Mouse (Mus musculus) frontal cortex, postnatal 10 days (tissue): Measurements from ENCODE around the gene Gng4.
"Not testable (repeated sequence)": the region's sequence is repeated elsewhere in the genome, so short reads cannot be mapped to it uniquely, and the experiment has no call there.

Experiments used
- DNase-seq, 2 experiments: peaks; one replicate each; pipeline ENCODE4 v3.0.0; 2022; ENCODE audit warnings: low spot score in 2 of 2, mixed read lengths in 1 of 2

The Gng4 gene

DNA sequence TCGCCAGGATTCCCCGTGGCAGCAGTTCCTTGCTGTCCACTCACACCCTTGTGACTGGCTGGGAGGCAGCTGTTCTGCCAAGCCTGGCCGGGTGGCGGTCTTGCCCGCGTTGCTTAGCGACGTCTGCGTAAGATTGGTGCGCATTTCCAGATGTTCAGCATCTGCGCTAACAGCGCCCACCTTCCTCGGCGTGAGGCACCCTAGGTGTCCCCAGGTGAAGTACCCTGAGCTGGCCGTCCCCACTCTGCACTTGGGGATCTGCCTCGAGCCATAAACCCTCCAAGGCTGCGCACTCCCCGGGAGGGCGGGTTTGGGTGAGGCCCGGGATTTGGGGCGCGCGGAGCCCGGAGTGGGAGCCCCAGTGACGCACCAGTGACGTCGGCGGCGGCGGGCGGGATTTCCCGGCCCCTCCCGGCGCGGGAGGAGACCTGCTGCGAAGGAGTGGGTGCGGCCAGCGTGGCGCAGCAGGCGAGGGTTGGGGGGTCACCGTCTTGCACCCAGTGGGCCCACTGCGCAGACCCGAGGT lies at the start of gene Gng4:
Gng4 (plus strand) TSS at position 166 of the 526 bp plus-strand sequence.
- peak; percentile 72 to 83 for DNase-seq

DNA sequence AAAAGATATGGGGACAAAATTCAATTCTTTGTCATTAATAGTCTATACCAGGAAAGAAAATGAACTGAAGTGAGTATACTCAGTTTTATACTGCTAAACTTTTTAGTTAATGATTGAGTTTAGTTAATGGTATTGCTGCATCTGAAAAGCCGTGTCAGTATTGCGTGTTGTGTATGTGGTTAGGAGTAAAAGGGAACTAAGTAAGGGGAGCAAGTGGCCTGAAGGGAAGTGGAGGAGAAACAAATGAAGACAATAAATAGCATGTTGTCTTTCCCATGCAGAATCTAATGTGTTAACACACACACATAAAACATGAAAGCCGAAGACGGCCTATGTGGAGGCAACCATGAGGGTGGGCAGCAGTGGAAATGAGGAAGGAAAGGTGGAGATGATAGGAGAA lies 44.6 kb upstream of the Gng4 start:
- DNase-seq = no peak

DNA sequence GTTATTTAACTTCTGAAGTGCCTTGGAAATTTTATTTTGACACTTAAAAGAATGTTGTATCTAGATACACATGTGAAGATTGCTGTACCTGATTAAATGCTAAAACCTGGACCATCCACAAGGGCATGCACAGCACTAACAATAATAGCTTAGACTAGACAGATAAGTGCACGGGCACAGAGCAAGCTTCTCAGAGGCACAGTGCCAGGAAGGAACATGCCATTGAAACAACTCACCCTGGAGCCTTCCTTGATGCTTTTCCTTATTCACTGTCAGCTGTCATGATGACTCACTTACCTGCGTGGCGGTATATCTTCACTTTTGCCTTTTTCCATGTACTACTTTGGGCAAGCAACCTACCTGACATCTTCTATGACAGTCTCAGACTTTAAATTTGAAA lies 37.9 kb upstream of the Gng4 start:
- no peak for DNase-seq

DNA sequence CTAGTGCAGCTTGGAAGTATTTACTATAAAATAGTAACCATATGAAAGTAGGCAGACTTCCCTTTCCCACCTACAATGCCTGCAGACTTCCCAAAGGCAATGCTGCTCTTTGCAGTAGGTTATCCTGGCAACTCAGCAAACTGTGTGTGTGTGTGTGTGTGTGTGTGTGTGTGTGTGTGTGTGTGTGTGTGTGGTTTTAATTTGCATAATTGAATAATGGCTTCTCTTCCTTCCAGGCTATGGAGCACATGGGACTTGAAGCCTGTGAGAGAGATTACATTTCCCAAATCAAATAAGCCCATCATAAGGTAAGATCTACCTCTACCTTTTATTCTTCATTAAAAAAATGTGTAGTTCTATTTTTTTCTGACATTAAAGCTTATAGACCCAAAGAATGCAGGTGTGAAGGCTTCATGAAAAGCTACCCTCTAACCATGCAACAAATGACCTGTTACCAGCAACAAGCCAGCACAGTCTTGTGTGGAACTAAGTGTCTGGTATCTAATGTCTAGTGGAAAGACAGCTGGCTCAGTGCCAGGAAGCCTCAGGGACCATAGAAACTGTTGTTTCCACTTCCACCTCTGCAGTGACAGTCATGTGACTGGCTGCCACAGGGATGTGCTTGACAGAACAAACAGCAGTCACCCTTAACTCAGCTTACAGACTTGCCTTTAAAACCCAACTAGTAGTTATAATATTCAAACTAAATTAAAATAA lies 7.9 kb upstream of the Gng4 start:
- no peak for DNase-seq

DNA sequence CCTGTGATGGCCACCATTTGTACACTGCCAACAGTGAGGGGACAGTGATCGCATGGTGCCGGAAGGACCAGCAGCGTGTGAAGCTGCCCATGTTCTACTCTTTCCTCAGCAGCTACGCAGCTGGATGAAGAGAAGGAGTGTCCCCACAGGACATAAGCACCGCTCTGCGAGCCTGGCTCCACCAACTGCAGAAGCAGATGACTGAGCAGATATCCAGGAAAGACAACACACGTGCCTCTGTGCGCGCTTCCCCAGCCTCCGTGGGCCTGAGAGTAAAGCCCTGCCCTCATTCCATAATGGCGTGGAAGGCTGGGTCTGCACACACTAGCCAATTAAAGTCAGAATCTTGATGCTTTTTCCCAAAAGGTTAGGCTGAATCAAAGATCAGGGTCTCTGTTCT lies 6.8 kb upstream of the Gng4 start:
- no peak for DNase-seq

DNA sequence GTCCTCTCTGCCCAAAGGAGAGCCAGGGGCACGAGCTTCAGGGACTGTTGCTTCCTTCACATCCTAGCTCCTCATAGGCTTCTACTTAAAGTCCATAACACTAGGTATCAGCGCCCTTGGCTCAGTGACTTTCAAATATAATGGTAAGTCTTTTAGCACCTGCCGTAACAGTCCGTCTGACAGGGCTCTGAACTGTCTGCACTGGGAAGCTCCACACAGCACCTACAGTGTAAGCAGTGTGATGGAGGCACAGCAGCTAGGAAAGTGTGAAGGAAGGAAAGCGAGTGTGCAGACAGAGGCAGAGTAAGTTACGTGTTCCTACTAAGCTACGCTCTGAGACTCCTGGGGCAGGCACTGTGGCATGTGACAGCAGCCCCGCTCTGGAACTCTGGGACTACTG lies 6.2 kb upstream of the Gng4 start:
- DNase-seq = no peak

DNA sequence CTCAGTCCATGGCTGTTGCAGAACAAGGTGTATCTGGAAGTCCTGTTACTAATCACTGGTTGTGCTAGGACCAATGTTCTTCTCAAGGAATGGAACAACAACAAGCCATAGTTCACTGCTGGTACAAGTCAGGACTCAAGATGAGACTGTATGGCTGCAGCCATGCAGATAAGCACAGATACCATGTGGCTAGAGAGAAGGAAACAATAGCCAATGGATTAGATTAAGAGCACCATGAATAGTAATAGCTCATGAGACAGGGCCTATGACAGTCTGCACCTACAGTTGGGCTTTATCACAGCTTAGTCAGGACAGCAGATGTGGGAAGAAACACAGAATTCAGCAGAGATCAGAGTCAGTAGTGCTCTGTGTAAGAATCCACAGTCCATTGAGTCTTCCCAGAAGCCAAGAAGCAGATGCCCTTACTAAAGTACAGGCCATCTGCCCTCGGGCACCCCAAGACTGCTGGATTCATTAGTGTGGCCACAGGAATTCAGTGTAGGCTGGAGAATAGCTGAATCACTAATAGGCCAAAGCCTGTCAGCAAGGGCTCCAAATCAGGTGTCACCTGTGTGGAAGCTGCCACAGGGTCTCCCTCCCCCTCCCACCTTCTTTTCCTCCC lies 4.9 kb upstream of the Gng4 start:
- DNase-seq = no peak

DNA sequence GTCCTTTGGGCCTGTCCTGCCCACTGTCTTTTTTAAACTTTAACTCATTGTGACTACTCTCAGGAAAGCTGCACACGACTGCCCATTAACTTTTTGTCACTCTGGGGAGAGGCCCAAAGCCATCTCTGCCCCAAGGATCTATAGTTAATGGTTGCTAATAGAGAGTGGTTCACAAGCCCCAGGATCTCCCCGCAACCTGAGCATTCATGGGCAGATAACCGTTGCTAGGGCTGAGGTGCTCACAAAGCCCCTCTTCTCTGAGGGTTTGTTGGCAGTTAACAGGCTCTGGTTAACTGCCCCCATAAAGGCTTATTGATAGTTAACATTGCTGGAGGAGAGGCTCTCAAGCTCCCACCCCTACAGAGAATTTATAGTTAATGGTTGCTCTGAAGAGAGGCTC lies 3.6 kb upstream of the Gng4 start:
- DNase-seq = no peak

DNA sequence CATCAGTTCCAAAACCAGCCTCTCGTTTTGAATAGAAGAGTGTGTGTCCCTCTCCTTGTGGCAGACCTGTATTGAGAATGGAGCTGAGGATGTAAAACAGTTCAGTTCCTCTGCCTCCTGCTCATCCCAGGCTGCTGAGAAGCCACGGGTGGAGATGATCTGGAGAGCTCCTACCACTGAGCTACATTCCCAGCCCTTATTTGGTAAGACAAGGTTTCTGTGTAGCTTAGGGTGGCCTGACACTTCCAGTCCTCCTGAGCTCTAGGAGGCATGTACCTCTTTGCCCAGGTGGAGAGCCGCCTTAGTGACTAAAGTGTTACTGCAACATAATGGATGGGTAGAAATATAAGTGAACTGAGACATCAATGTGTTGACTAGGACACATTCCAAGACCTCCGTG lies 2.8 kb upstream of the Gng4 start:
- peak in 1 of 2 experiments; percentile 3 for DNase-seq

DNA sequence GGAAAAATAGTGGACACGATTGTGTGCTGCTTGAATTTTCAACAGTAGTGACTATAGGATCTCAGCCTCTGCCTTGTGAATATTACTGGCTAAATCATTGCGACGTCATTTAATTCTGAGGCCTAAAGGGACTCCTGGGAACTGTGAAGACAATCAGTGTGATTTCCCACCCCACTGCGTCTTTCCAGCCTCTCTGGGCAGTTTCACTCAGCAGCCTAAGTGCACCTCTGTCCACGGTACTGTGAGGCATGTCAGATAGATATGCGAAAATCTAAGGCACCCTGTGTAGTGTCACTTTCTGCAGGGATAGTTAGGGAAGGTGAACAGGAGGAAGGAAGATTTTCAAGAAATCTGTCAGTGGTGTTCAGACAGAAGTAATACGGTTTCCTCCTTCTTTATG lies 563 bp upstream of the Gng4 start:
- peak in 1 of 2 experiments; percentile 5 for DNase-seq

DNA sequence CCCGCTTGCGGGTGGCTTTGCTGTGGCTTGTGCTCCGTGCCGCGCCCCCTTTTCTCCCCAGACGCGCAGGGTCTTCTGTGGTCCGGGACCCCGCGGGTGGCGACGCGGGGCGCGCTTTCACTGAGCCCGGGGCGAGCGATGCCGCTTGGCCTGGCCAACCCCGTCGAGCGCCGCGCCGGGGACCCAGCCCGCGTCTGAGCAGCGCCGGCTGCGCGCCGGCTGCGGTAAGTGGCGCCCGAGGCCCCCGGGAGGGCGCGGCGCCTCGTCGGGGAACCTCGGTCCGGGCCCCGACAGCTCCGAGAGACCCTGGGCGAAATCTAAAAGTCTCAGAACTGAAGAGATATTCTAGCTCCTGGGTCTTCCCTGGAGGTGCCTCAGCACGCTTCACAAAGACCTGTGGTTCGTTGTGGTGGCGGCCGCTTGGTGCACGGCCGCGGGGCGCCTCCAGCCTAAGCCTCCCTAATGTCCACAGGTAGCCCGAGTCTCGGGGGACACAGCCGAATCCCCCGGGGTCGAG lies 619 bp downstream of the Gng4 start:
- no peak for DNase-seq

DNA sequence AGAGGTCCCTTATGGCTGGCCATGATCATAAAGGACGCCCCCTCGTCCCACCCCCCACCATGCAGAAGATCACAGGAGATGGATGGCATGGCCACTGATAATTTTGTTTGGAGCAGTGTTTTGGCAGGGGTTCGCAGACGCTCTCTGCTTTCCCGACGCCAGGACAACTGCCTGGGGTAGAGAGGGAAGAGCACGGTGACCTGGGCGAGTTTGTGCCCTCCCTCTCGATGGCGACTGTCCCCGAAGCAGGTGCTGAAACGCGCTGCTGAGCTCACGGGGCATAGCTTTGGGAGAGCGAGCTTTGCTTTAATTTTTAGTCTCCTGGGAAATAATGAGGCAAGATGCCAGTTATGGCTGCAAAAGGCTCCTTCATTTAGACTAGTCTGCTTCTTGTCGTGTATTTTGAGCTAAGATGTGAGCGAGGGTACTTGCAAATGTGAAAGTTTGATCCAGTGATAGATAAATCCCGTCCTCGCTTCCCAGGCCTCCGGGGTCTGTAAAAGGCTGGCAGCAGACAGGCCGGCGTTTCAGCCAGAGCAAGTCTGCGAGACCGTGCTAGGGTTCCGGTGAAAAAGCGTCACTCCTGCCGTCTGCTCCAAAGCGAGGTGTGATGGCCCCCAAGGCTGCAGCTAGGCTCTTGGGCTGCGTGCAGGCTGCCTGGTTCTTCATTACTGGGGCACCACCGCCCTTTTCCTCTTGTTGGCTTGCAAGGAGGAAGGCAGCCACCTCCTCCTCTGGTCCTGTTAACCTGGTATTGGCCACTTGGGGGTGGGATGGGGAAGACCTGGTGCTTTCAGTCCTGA lies 1.3 kb downstream of the Gng4 start:
- DNase-seq = peak in 1 of 2 experiments; percentile 29

DNA sequence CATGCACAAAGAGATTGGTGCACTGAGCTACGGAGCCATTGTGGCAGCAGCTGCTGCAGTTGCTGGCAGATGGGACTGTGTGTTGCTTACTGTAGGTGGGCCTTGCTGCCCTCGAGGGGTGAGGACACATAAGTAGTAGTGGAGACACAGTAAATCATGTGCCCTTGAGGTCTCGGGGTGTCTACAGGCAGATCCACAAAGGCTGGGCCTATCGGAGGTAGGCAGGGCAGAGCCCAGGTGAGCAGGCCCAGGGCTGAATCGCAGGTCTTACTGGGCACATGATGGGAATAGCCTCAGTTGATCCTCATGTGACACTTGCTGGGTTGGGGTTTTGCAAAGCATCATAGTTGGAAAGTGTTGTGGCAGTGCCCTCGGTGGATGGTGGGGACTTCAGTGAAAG lies 3.1 kb downstream of the Gng4 start:
- DNase-seq = no peak

DNA sequence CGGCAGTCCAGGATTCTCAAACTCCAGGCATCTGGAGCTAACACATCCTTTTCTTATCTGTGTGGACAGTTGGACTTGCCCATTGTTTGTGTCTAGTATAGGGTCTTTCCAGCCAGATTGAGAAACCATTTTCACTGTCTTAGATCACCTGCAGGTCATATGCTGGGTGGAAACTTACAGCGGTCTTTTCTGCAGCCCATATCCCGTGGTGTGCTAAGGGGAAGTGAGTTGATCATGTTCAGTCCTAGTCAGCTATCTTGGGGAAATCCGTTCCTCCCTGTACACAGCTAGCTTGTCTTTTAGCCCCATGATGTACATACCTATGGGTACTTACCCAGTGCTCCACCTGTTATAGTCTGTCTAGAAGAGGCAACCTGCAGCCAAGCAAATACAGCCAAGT lies 4.2 kb downstream of the Gng4 start:
- no peak for DNase-seq

DNA sequence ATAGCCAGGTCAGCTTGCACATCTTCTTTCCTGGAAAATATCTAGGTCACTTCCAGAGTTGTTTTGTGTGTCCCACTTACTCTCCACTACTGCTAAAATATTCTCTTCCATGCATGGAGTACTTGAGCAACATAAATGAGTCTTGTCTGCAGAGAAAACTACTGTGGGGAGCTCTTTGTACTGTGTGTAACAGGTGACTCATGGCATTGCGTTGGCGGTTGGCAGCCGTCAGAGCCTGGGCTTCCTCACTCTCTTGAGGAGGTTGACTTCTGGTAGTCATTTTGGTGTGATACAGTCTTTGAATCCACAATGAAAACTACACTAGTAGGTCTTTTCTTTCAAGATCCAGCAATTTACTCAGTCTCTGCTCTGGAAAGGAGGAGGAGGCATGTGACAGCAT lies 8.1 kb downstream of the Gng4 start:
- no peak for DNase-seq

DNA sequence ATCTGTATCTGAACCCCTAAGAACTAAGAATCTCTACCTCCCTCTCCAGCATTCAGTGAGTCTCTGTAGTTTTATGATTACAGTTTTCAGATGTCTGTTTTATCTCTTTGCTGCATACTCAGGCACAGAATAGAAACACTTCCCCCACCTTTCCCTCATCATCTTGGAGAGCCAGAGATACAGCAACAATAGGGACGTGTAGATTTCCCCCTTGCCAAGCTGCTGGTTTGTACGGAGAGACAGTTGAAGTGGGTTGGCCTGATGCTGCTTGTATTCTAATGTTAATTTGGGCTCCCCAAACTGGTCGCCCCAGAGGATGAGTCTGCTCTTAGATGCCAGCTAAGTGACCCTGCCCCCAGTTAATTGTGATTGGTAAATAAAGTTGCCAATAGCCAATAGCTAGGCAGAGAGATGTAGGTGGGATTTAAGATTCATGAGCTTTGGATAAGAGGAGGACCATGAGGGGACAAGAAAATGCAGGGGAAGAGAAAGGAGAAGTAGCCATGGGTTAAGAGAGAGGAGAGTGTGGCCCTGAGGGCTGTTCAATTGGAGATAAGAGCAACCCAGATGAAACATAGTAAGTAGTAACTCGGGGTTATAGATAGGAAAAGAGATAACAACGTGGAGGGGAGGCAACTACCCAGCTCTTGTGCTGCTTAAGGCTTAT lies 11.4 kb downstream of the Gng4 start:
- DNase-seq = no peak

DNA sequence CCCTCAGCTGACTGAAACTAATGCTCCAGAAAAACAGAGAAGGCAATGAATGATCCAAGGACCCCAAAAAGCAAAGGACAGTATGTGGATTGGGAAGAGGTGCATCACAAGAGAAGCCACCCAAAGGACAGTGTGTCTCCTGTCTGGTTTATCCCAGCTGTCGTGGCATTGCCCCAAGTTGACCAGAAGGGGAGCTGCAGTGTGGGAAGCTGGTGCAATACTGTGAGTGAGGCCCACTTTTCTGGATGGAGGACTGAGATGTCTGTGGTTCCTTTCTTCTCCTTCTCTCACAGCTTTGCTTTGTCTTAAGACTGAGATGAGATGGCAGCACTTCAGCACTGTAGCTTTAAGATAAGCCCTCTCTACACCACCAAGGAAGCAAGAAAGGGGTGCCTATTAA lies 12.2 kb downstream of the Gng4 start:
- DNase-seq = no peak

DNA sequence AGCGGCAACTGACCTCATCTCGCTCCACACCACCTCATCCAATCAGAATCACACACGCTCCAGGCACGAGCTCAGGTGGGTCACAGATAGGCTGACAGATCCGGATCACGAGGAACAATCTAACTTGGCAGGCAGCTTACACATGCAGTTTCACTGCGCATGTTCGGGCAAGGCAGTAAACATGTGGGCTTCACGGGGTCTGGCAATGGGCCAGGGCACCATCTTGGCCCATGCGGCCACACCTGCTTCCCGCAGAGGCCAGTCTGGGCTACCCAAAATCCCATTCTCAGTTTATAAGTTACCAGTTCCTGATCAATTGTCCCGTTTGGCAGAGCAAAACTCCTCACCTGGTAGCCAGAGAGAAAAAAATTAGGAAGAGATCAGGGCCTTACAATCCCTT lies 14.0 kb downstream of the Gng4 start:
- DNase-seq = not testable (repeated sequence)

DNA sequence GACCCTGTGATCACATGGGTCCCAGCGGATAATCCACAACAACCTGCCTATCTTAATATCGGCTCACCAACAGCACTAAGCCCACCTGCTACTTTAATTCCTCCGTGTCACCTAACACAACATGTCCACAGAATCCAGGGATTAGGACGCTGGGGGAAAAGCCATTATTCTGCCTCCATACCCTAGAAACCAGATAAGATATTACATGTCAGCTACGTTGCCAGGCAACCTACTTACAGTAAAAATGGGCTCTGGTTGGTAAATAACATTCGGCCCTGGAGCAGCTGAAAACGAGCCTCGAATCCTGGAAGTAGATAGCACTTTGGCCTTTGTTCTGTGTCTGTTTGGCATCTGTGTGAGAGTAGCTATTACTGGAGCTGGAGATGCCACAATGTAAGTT lies 14.9 kb downstream of the Gng4 start:
- DNase-seq = no peak

DNA sequence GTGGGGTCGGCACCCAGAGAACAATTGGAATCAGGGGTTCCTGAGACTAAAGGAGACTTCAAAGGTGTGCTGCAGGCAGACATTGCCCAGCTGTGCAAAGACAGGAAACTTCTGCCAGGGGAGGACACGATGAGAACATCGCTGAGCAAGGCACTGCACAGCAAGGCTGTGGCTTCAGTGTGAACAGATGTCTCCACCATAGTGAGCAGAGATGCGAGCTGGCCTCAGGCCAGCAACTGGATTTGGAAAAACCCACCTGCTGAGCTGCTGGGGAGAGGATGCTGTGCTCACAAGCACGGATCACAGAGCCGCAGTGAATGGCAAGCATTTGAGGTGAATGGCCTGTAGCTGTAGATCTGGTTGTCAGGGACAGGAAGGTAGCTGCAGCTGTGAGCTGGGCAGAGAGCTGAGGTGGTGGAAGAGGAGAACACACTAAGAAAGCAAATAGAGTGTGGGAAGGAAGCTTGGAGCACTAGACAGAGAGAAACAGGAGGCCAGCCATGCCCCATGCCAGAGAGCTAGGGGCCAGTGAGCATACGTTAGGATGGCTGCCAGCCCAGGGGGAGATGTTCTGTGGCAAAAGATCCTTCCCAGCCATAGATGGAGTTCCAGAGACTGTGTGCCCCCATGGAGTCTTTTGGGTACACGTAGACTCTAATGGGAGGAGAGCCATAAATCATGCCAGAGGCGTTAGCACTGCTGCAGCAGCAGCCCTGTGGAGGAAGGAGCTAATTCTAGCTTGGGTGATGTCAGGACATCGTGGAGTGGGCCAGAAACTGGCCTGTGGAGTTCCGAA lies 24.7 kb downstream of the Gng4 start:
- no peak for DNase-seq

DNA sequence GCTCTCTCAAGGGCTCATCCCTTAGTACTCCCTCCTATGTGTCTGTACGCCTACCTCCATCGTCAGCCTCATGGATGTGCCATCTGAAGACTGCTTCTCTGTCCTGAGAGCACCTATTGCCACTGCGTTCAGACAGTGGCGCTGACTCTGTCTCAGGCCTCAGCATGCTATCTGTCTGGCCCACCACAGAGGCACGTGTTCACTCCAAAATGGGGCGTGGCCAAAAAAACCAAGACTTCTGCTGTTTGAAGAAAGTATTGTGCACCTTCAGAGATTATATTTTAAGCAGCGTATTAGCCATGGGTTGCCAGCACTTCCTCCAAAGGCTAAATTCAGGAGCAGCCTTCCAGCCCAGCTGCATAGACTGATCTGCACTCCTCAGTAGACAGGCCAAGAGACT lies 27.0 kb downstream of the Gng4 start:
- no peak for DNase-seq
